Mouse (Mus musculus): ENCODE data around the gene Atp5d.

DNA sequence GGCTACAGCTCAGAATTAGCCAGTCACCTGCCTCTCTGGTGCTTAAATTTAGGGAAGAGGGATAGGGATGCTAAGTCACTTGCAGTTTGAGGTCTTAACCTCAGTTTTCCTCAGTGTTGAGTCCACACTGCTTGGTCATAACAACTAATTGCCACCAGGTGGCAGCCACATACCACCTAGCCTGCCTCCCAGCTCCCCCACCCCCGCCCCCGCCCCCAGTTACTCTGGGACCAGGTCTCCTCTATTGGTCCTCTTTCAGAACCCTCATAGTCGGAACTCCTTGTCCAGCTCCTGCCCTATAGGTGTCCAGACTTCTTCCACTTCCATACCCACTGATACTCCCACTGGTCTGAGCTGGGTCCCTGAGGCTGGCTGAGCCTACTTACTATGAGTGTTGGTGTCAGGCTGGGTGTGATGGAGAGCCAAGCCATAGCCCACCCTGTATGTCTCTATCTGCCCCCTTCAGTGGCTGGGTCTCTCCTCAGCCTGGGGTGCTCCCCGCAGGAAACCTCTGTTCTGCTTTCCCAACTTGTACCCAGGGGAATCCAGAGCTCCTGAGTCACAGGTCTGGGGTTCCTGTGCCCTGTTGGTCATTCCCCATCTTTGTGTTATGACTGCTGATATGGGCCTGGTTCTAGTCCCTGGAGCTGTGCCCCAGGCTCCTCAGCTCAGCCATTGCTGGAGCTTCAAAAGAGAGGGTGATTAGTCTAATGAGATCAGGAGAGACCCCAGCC lies 37.3 kb downstream of the Atp5d start:
- TF ChIP-seq POLR2A (IDR thresholded peaks at IDR 0.05; ENCODE audit: control insufficient read depth, extremely low read depth, insufficient read depth, low read length, poor library complexity) = no peak
- no peak for TF ChIP-seq CTCF (IDR thresholded peaks at IDR 0.05; ENCODE audit: borderline replicate concordance, control insufficient read depth, extremely low read depth, insufficient read depth, low read length, poor library complexity)
